Mouse (Mus musculus): ENCODE results near the gene Adssl1. TPM values are rescaled to one million over a fixed set of nuclear protein-coding genes. Genes with fewer than 3 reads are reported as not detected.
A peak's percentile ranks its signal among the peaks of the same experiment; 100 is the strongest.

Adssl1 gene
- total and polyA plus RNA-seq, 3 experiments: 58.2 to 63.9 TPM; not detected in 1

GRCm38 (mm10) chr12:112646139-112646538, 26.3 kb downstream of the Adssl1 start:
- H3K9me3 ChIP-seq (replicated peaks; ENCODE audit: insufficient read depth, low read length): no peaks in the 10 kb centered on the region
- H3K36me3 ChIP-seq (ENCODE audit: control insufficient read depth in 1 of 2, insufficient read depth in 2 of 2, low read length in 2 of 2): peaks cover 4 to 21% of the 10 kb centered on the region in 2 experiments; a peak in 3 of 4 replicates
- no peaks in the 10 kb centered on the region for H3K27me3 ChIP-seq (ENCODE audit: control insufficient read depth in 1 of 2, insufficient read depth in 2 of 2, low read length in 2 of 2)
- H3K27ac ChIP-seq (ENCODE audit: control insufficient read depth, low read depth, low read length): 0 out of 2 replicates have a peak overlapping the region, but pooled peaks have one; percentile 4
- peak overlapping the region; percentile 84 for H3K9ac ChIP-seq (ENCODE audit: control insufficient read depth, low read depth, low read length, poor library complexity, severe bottlenecking)
- H3K4me3 ChIP-seq (ENCODE audit: control insufficient read depth in 1 of 2, insufficient read depth in 1 of 2, low read depth in 2 of 2, low read length in 2 of 2): peak overlapping the region; percentile 62 to 77
- H3K79me2 ChIP-seq (ENCODE audit: control insufficient read depth, insufficient read depth, low read length, poor library complexity): peaks cover 25% of the 10 kb centered on the region
- peaks cover 7 to 31% of the 10 kb centered on the region in 2 experiments; a peak in 3 of 4 replicates for H3K4me1 ChIP-seq (ENCODE audit: control insufficient read depth in 1 of 2, insufficient read depth in 2 of 2, low read length in 2 of 2)
- TF ChIP-seq MAX (IDR thresholded peaks at IDR 0.05; ENCODE audit: low read length): no peak
- TF ChIP-seq RAD21 (IDR thresholded peaks at IDR 0.05; ENCODE audit: low read depth, low read length): no peak
- no peak for TF ChIP-seq BHLHE40 (IDR thresholded peaks at IDR 0.05; ENCODE audit: borderline replicate concordance, low read depth, low read length)
- no peak for TF ChIP-seq CTCF (IDR thresholded peaks at IDR 0.05 in 2 of 3, conservative IDR thresholded peaks at IDR 0.05 in 1 of 3; ENCODE audit: control insufficient read depth in 1 of 3, insufficient read depth in 1 of 3, low read depth in 2 of 3, low read length in 3 of 3, poor library complexity in 1 of 3, severe bottlenecking in 1 of 3)
- no peak for TF ChIP-seq TCF12 (IDR thresholded peaks at IDR 0.05; ENCODE audit: low read depth, low read length)
- TF ChIP-seq E2F4 (IDR thresholded peaks at IDR 0.05; ENCODE audit: borderline replicate concordance, low read depth, low read length): no peak
- no peak for TF ChIP-seq MYB (IDR thresholded peaks at IDR 0.05; ENCODE audit: low read depth, low read length)
- TF ChIP-seq USF2 (IDR thresholded peaks at IDR 0.05; ENCODE audit: borderline replicate concordance in 1 of 2, insufficient read depth in 1 of 2, low read depth in 1 of 2, low read length in 2 of 2): no peak
- TF ChIP-seq POLR2A (IDR thresholded peaks at IDR 0.05; ENCODE audit: control insufficient read depth in 1 of 2, insufficient read depth in 1 of 2, low read depth in 1 of 2, low read length in 2 of 2, poor library complexity in 1 of 2): no peak
- no peak for TF ChIP-seq ELF1 (IDR thresholded peaks at IDR 0.05; ENCODE audit: low read depth, low read length)
- no peak for TF ChIP-seq GABPA (IDR thresholded peaks at IDR 0.05; ENCODE audit: low read depth, low read length)
- no peak for TF ChIP-seq ZC3H11A (IDR thresholded peaks at IDR 0.05; ENCODE audit: low read depth, low read length)
- no peak for TF ChIP-seq CHD2 (IDR thresholded peaks at IDR 0.05; ENCODE audit: low read length)
- no peak for TF ChIP-seq ZKSCAN1 (IDR thresholded peaks at IDR 0.05; ENCODE audit: low read depth, low read length)
- no peak for TF ChIP-seq TBP (IDR thresholded peaks at IDR 0.05; ENCODE audit: low read depth, low read length)
- no peak for TF ChIP-seq EP300 (IDR thresholded peaks at IDR 0.05; ENCODE audit: low read depth in 1 of 2, low read length in 2 of 2)
- no peak for TF ChIP-seq KAT2A (conservative IDR thresholded peaks at IDR 0.05; ENCODE audit: low read depth, low read length)
- no peak for TF ChIP-seq UBTF (IDR thresholded peaks at IDR 0.05; ENCODE audit: borderline replicate concordance, insufficient read depth, low read depth, low read length)
- no peak for TF ChIP-seq TAL1 (IDR thresholded peaks at IDR 0.05; ENCODE audit: low read length)
- no peak for DNase-seq (ENCODE audit: low read depth, low spot score)

- Histone ChIP-seq H3K4me3 (ENCODE audit: control insufficient read depth in 1 of 2, insufficient read depth in 1 of 2, low read depth in 2 of 2, low read length in 2 of 2) (no peak overlapping the region), H3K36me3 (ENCODE audit: control insufficient read depth in 1 of 2, insufficient read depth in 2 of 2, low read length in 2 of 2) (peaks cover 4 to 21% of the 10 kb centered on the region in 2 experiments)
Observed at GRCm38 (mm10) chr12:112648081-112648480, 28.2 kb downstream of the Adssl1 start.

More at GRCm38 (mm10) chr12:112648081-112648480, 28.2 kb downstream of the Adssl1 start:
- H3K9me3 ChIP-seq (replicated peaks; ENCODE audit: insufficient read depth, low read length): no peaks in the 10 kb centered on the region
- H3K27me3 ChIP-seq (ENCODE audit: control insufficient read depth in 1 of 2, insufficient read depth in 2 of 2, low read length in 2 of 2): no peaks in the 10 kb centered on the region
- H3K79me2 ChIP-seq (ENCODE audit: control insufficient read depth, insufficient read depth, low read length, poor library complexity): peaks cover 25% of the 10 kb centered on the region
- DNase-seq (ENCODE audit: low read depth, low spot score): no peak
- no peak overlapping the region for H3K9ac ChIP-seq (ENCODE audit: control insufficient read depth, low read depth, low read length, poor library complexity, severe bottlenecking)
- peaks cover 7 to 31% of the 10 kb centered on the region in 2 experiments; a peak in 3 of 4 replicates for H3K4me1 ChIP-seq (ENCODE audit: control insufficient read depth in 1 of 2, insufficient read depth in 2 of 2, low read length in 2 of 2)
- no peak for TF ChIP-seq CHD1 (IDR thresholded peaks at IDR 0.05; ENCODE audit: low read depth, low read length)
- TF ChIP-seq SIN3A (IDR thresholded peaks at IDR 0.05; ENCODE audit: low read length): no peak
- no peak for TF ChIP-seq HCFC1 (IDR thresholded peaks at IDR 0.05; ENCODE audit: low read depth, low read length)
- no peak for TF ChIP-seq ETS1 (IDR thresholded peaks at IDR 0.05; ENCODE audit: low read depth, low read length)
- no peak for TF ChIP-seq ZC3H11A (IDR thresholded peaks at IDR 0.05; ENCODE audit: low read depth, low read length)
- TF ChIP-seq TAL1 (IDR thresholded peaks at IDR 0.05; ENCODE audit: low read length): peak; percentile 4; the same call in 1 of the 2 replicates
- H3K27ac ChIP-seq (ENCODE audit: control insufficient read depth, low read depth, low read length): no peak overlapping the region
